Mouse (Mus musculus) thymus, adult 2 months (tissue): ENCODE measurements around the gene Zfp664. TPM values are rescaled to one million over a fixed set of nuclear protein-coding genes. Genes with fewer than 3 reads are reported as not detected.

Source experiments
- DNase-seq: peaks from one replicate; pipeline ENCODE4 v3.0.0; 2021
- H3K27ac ChIP-seq: fragments of 200-500 bp; 2 replicates; pipeline ENCODE4 v1.5.1; 2012; ENCODE audit warnings: low read length, control low read depth; ENCODE audit not compliant: control insufficient read depth, insufficient read depth
- H3K27me3 ChIP-seq: fragments of 200-500 bp; 2 replicates; pipeline ENCODE4 v1.6.1; 2012; ENCODE audit warnings: mild to moderate bottlenecking, low read length, moderate library complexity, mixed read lengths; ENCODE audit not compliant: control insufficient read depth, insufficient read depth
- H3K36me3 ChIP-seq: fragments of 200-500 bp; 2 replicates; pipeline ENCODE4 v1.6.1; 2012; ENCODE audit warnings: mild to moderate bottlenecking, low read length, moderate library complexity; ENCODE audit not compliant: control insufficient read depth, insufficient read depth
- H3K4me1 ChIP-seq: fragments of 200-500 bp; replicated peaks from 2 replicates; pipeline ENCODE4 v1.6.1; 2012; ENCODE audit warnings: low read length; ENCODE audit not compliant: control insufficient read depth, insufficient read depth
- H3K4me3 ChIP-seq: fragments of 200-500 bp; 2 replicates; pipeline ENCODE4 v1.5.1; 2012; ENCODE audit warnings: mild to moderate bottlenecking, low read length, control low read depth, moderate library complexity; ENCODE audit not compliant: control insufficient read depth, insufficient read depth
- CTCF ChIP-seq: fragments of 200-500 bp; IDR thresholded peaks from 2 replicates; pipeline ENCODE4 v1.5.1; 2012; ENCODE audit warnings: mild to moderate bottlenecking, control low read depth, low read length, moderate library complexity, borderline replicate concordance; ENCODE audit not compliant: control insufficient read depth, poor library complexity, insufficient read depth; ENCODE audit errors: extremely low read depth
- POLR2A ChIP-seq: fragments of 200-500 bp; IDR thresholded peaks from 2 replicates; pipeline ENCODE4 v1.6.1; 2012; ENCODE audit warnings: mild to moderate bottlenecking, low read length, control low read depth, moderate library complexity; ENCODE audit not compliant: control insufficient read depth, poor library complexity, insufficient read depth; ENCODE audit errors: extremely low read depth
- WGBS: fragments of 180-500 bp; shearing (Covaris S2); methylation state at CpG from one replicate; pipeline ENCODE4 v1.1.7; 2018; 5-methylcytosine and 5-hydroxymethylcytosine counted together
- polyA plus RNA-seq: library from polyadenylated mRNA; depleted of rRNA; stranded (reverse); fragments of >200 nt; gene quantifications from 2 replicates; pipeline ENCODE4 v1.2.3, GENCODE M21; 2012

Zfp664 gene
- polyA plus RNA-seq, 1 experiment = 35.7 TPM

GRCm38 (mm10) chr5:124930603-124931002 lies 68.1 kb downstream of the Zfp664 start:
- DNase-seq = no peak
- H3K4me3 ChIP-seq = no peak overlapping the region
- no peak overlapping the region for H3K27ac ChIP-seq
- H3K36me3 ChIP-seq = no peaks in the 10 kb centered on the region
- no peaks in the 10 kb centered on the region for H3K27me3 ChIP-seq
- TF ChIP-seq CTCF (no peak), POLR2A (no peak)
- WGBS = 96% methylated on average over 9 of the region's 9 CpGs
- peaks cover 6% of the 10 kb centered on the region for H3K4me1 ChIP-seq

GRCm38 (mm10) chr5:124931076-124931475 lies 68.6 kb downstream of the Zfp664 start:
- Histone ChIP-seq H3K36me3 (no peaks in the 10 kb centered on the region), H3K4me1 (peaks cover 10% of the 10 kb centered on the region), H3K4me3 (no peak overlapping the region), H3K27ac (no peak overlapping the region), H3K27me3 (no peaks in the 10 kb centered on the region)
- TF ChIP-seq CTCF (no peak), POLR2A (no peak)
- WGBS = 97% methylated on average over 8 of the region's 8 CpGs
- DNase-seq = no peak

- H3K27me3 ChIP-seq = no peaks in the 10 kb centered on the region
- TF ChIP-seq POLR2A (no peak), CTCF (no peak)
- H3K36me3 ChIP-seq = no peaks in the 10 kb centered on the region
- DNase-seq = no peak
- peaks cover 11% of the 10 kb centered on the region for H3K4me1 ChIP-seq
- WGBS = 92% methylated on average over 7 of the region's 7 CpGs
- H3K27ac ChIP-seq = no peak overlapping the region
- H3K4me3 ChIP-seq = no peak overlapping the region
Observed at GRCm38 (mm10) chr5:124934558-124934957, 72.1 kb downstream of the Zfp664 start.

DNA sequence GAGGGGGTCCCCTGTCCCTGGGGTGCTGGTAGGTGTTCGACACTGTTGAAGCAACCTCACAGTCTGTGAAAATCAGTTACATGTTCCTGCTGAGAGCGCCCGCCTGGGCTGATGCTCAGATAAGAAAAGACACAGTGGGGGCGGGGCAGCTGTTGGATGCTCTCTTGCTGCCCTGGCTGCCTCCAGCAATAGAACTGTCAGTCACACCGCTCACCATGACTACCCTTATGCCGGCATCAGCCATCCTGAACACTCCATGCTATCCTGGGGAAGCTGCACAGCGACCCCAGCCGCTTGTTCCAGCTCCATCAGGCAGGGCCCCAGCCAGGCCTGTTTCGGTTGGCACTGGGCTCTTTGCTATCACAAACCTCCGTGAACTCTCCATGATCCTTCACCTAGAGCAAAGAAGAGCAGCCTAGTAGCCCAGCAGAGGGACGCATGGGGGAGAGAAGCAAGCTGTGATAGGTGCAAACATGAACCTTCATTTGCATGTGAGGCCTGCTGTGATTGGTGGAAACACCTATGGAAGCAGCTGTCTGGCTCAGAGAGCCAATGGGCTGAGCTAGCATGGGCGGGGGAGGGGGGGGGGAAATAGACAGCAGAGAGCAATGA lies 80.8 kb downstream of the Zfp664 start:
- Histone ChIP-seq H3K27me3 (no peaks in the 10 kb centered on the region), H3K4me1 (peaks cover 20% of the 10 kb centered on the region), H3K4me3 (no peak overlapping the region), H3K36me3 (no peaks in the 10 kb centered on the region), H3K27ac (no peak overlapping the region)
- no peak for DNase-seq
- WGBS = 87% methylated on average over 12 of the region's 12 CpGs
- TF ChIP-seq POLR2A = no peak
- TF ChIP-seq CTCF = no peak

DNA sequence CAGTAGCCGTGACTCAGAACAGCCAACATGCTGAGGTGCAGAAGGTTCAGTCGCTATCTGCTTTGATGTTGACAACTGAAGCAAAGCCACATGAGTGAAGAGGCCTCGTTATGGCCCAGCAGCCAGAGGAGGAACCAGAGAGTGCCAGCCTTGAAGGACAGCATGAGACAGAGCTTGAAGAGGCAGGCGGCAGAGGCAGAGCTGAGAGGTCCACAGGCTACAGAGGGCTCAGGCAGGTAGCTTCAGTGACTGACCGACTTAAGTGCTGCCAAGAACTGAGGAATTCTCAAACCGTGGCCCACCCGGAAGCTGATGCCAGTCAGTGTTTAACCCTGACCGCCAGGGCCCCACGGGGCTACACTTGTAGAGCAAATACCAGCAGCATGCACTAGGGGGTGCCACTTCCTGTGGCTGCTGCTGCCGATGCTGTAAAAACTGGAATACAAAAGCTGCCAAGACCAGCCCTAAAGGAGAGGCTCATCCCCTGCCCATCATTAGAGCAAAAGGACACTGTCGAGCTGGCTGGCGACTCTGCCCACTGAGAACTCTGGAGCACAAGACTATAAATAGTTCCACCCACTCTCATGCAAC lies 81.4 kb downstream of the Zfp664 start:
- H3K4me1 ChIP-seq = peaks cover 20% of the 10 kb centered on the region
- H3K27me3 ChIP-seq = no peaks in the 10 kb centered on the region
- H3K27ac ChIP-seq = peak overlapping the region; percentile 6; the same call in 1 of the 2 replicates
- no peak for TF ChIP-seq POLR2A
- peak; percentile 85 for TF ChIP-seq CTCF
- no peaks in the 10 kb centered on the region for H3K36me3 ChIP-seq
- peak; percentile 76 for DNase-seq
- H3K4me3 ChIP-seq = no peak overlapping the region
- 31% methylated on average over 12 of the region's 12 CpGs for WGBS

GRCm38 (mm10) chr5:124944384-124944783 lies 81.9 kb downstream of the Zfp664 start:
- Histone ChIP-seq H3K4me3 (no peak overlapping the region), H3K27ac (peak overlapping the region; percentile 6; the same call in 1 of the 2 replicates), H3K36me3 (no peaks in the 10 kb centered on the region), H3K4me1 (peaks cover 20% of the 10 kb centered on the region), H3K27me3 (no peaks in the 10 kb centered on the region)
- WGBS = 80% methylated on average over 10 of the region's 10 CpGs
- TF ChIP-seq POLR2A (no peak), CTCF (no peak)
- DNase-seq = no peak

GRCm38 (mm10) chr5:124945046-124945445 lies 82.6 kb downstream of the Zfp664 start:
- no peak for DNase-seq
- H3K4me3 ChIP-seq = no peak overlapping the region
- H3K27ac ChIP-seq = no peak overlapping the region
- H3K36me3 ChIP-seq = no peaks in the 10 kb centered on the region
- WGBS = 90% methylated on average over 4 of the region's 4 CpGs
- no peaks in the 10 kb centered on the region for H3K27me3 ChIP-seq
- TF ChIP-seq CTCF = no peak
- no peak for TF ChIP-seq POLR2A
- H3K4me1 ChIP-seq = peaks cover 20% of the 10 kb centered on the region
